Mouse (Mus musculus): ENCODE data around the gene Sorbs1. TPM values are rescaled to one million over a fixed set of nuclear protein-coding genes. Genes with fewer than 3 reads are reported as not detected.

Sorbs1 gene
- total and polyA plus RNA-seq, 3 experiments = 2.1 to 6.2 (median 3.6) TPM

- DNase-seq (ENCODE audit: extremely low read depth) = no peak
- Histone ChIP-seq H3K79me2 (replicated peaks; ENCODE audit: control insufficient read depth, extremely low read depth, insufficient read depth, poor library complexity, severe bottlenecking) (no peaks in the 10 kb centered on the region), H3K27me3 (replicated peaks) (no peaks in the 10 kb centered on the region), H3K4me1 (ENCODE audit: control insufficient read depth in 1 of 2, insufficient read depth in 2 of 2) (no peaks in the 10 kb centered on the region), H3K36me3 (replicated peaks in 1 of 2; ENCODE audit: control insufficient read depth in 1 of 2, insufficient read depth in 1 of 2, low read length in 1 of 2) (no peaks in the 10 kb centered on the region), H3K27ac (ENCODE audit: insufficient read depth, low read depth) (no peak overlapping the region), H3K4me3 (replicated peaks in 1 of 3; ENCODE audit: low read depth in 2 of 3, low read length in 2 of 3, poor library complexity in 1 of 3) (no peak overlapping the region), H3K9ac (ENCODE audit: insufficient read depth, low read depth) (no peak overlapping the region), H3K4me2 (ENCODE audit: insufficient read depth, low read depth, poor library complexity, severe bottlenecking) (no peak overlapping the region), H3K9me3 (replicated peaks; ENCODE audit: low read length) (no peaks in the 10 kb centered on the region)
- in situ Hi-C loops (cut with MboI; ENCODE audit: low pct_ligation_motif_present, low pct_unique_long_range_greater_than_20kb, low sequenced_read_pairs) = no loop called here
- no peak for TF ChIP-seq CHD1 (IDR thresholded peaks at IDR 0.05; ENCODE audit: low read depth, low read length)
- TF ChIP-seq MAZ (IDR thresholded peaks at IDR 0.05; ENCODE audit: low read depth, low read length) = no peak
- TF ChIP-seq IRF4 (IDR thresholded peaks at IDR 0.05; ENCODE audit: low read depth, low read length) = no peak
- no peak for TF ChIP-seq UBTF (IDR thresholded peaks at IDR 0.05; ENCODE audit: low read depth, low read length)
- no peak for TF ChIP-seq MXI1 (IDR thresholded peaks at IDR 0.05; ENCODE audit: low read depth, low read length)
- TF ChIP-seq ZMIZ1 (IDR thresholded peaks at IDR 0.05; ENCODE audit: low read depth, low read length) = no peak
- no peak for TF ChIP-seq USF2 (conservative IDR thresholded peaks at IDR 0.05; ENCODE audit: low read depth, low read length)
- dilution Hi-C loops (cut with MboI; ENCODE audit: extremely low pct_ligation_motif_present, extremely low pct_unique_long_range_greater_than_20kb, low sequenced_read_pairs) = no loop called here
These were observed 215.8 kb downstream of the Sorbs1 start for GRCm38 (mm10) chr19:40297798-40298144.

DNA sequence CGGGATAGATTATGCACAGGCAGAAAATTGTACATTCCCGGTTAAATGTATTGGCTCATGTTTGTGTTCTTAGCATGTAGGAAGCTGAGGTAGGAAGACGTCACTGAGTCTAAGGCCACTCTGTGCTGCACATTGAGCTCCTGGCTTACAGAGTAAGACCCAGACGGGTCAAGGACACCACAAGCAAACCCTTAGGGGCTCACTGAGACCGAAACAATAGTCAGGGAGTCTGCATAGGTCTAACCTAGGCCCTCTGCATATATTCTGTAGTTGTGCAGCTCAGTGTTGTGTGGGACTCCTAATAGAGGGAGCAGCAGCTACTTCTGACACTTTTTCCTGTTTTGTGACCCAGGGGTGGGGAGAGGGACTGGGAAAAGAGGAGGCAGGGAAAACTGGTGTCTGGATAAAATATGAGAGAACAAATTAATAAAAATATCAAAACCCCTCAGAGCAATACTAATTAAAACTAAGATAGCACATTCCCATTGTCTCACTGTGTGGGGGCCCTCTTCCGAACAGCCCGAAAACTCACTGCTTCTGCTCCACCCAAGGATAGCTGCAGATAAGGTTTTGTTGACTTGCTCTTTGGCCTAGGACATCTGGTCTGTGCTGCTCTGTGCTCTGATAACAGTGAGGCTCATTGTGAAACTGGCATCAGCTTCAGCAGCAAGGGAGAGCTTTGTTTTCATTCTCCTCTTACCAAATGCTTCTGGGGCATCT lies 216.3 kb downstream of the Sorbs1 start:
- no peak for TF ChIP-seq RAD21 (IDR thresholded peaks at IDR 0.05; ENCODE audit: low read depth, low read length)
- TF ChIP-seq ZC3H11A (IDR thresholded peaks at IDR 0.05; ENCODE audit: low read depth, low read length) = no peak
- no peak for TF ChIP-seq MAX (IDR thresholded peaks at IDR 0.05; ENCODE audit: low read length)
- no peaks in the 10 kb centered on the region for H3K79me2 ChIP-seq (replicated peaks; ENCODE audit: control insufficient read depth, extremely low read depth, insufficient read depth, poor library complexity, severe bottlenecking)
- no peak overlapping the region for H3K4me3 ChIP-seq (replicated peaks in 1 of 3; ENCODE audit: low read depth in 2 of 3, low read length in 2 of 3, poor library complexity in 1 of 3)
- no peak for DNase-seq (ENCODE audit: extremely low read depth)
- no peaks in the 10 kb centered on the region for H3K4me1 ChIP-seq (ENCODE audit: control insufficient read depth in 1 of 2, insufficient read depth in 2 of 2)
- H3K9me3 ChIP-seq (replicated peaks; ENCODE audit: low read length) = no peaks in the 10 kb centered on the region
- no peak overlapping the region for H3K27ac ChIP-seq (ENCODE audit: insufficient read depth, low read depth)
- dilution Hi-C loops (cut with MboI; ENCODE audit: extremely low pct_ligation_motif_present, extremely low pct_unique_long_range_greater_than_20kb, low sequenced_read_pairs) = no loop called here
- H3K9ac ChIP-seq (ENCODE audit: insufficient read depth, low read depth) = no peak overlapping the region
- in situ Hi-C loops (cut with MboI; ENCODE audit: low pct_ligation_motif_present, low pct_unique_long_range_greater_than_20kb, low sequenced_read_pairs) = no loop called here
- no peaks in the 10 kb centered on the region for H3K27me3 ChIP-seq (replicated peaks)
- no peak overlapping the region for H3K4me2 ChIP-seq (ENCODE audit: insufficient read depth, low read depth, poor library complexity, severe bottlenecking)
- no peaks in the 10 kb centered on the region for H3K36me3 ChIP-seq (replicated peaks in 1 of 2; ENCODE audit: control insufficient read depth in 1 of 2, insufficient read depth in 1 of 2, low read length in 1 of 2)

DNA sequence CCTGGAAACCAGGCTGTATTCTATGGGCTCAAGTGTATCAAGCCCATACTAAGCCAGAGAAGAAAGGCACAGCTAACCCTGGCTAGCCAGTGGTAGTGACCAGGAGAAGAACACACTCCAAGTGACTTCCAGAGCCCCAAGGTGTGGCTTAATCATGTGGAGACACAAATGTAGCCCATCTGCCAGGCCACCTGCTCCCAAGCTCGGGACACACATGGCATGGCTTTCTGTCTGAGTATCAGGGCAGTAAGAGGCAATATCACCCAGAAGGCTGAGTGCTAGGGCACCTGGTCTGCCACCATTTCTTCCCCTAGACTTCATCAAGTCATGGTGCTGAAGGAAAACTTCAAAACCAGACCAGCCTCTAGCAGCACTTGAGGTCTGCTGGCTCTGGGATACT lies 219.3 kb downstream of the Sorbs1 start:
- in situ Hi-C loops (cut with MboI; ENCODE audit: low pct_ligation_motif_present, low pct_unique_long_range_greater_than_20kb, low sequenced_read_pairs) = no loop called here
- Histone ChIP-seq H3K4me2 (ENCODE audit: insufficient read depth, low read depth, poor library complexity, severe bottlenecking) (no peak overlapping the region), H3K79me2 (replicated peaks; ENCODE audit: control insufficient read depth, extremely low read depth, insufficient read depth, poor library complexity, severe bottlenecking) (no peaks in the 10 kb centered on the region), H3K36me3 (replicated peaks in 1 of 2; ENCODE audit: control insufficient read depth in 1 of 2, insufficient read depth in 1 of 2, low read length in 1 of 2) (no peaks in the 10 kb centered on the region), H3K4me3 (replicated peaks in 1 of 3; ENCODE audit: low read depth in 2 of 3, low read length in 2 of 3, poor library complexity in 1 of 3) (no peak overlapping the region), H3K9me3 (replicated peaks; ENCODE audit: low read length) (no peaks in the 10 kb centered on the region), H3K4me1 (ENCODE audit: control insufficient read depth in 1 of 2, insufficient read depth in 2 of 2) (no peaks in the 10 kb centered on the region), H3K27me3 (replicated peaks) (no peaks in the 10 kb centered on the region), H3K9ac (ENCODE audit: insufficient read depth, low read depth) (no peak overlapping the region), H3K27ac (ENCODE audit: insufficient read depth, low read depth) (no peak overlapping the region)
- dilution Hi-C loops (cut with MboI; ENCODE audit: extremely low pct_ligation_motif_present, extremely low pct_unique_long_range_greater_than_20kb, low sequenced_read_pairs) = no loop called here
- no peak for DNase-seq (ENCODE audit: extremely low read depth)
- TF ChIP-seq MAFK (IDR thresholded peaks at IDR 0.05; ENCODE audit: insufficient replicate concordance, low read length) (no peak), TBP (conservative IDR thresholded peaks at IDR 0.05; ENCODE audit: low read depth, low read length) (no peak), MXI1 (IDR thresholded peaks at IDR 0.05; ENCODE audit: low read depth, low read length) (no peak), NELFE (IDR thresholded peaks at IDR 0.05; ENCODE audit: low read depth, low read length) (no peak), NRF1 (IDR thresholded peaks at IDR 0.05; ENCODE audit: low read depth, low read length) (no peak), E2F4 (IDR thresholded peaks at IDR 0.05; ENCODE audit: insufficient replicate concordance, low read depth, low read length) (no peak), BHLHE40 (IDR thresholded peaks at IDR 0.05; ENCODE audit: low read depth, low read length) (no peak), SMC3 (IDR thresholded peaks at IDR 0.05; ENCODE audit: low read depth, low read length) (no peak), ZKSCAN1 (IDR thresholded peaks at IDR 0.05; ENCODE audit: borderline replicate concordance, low read depth, low read length) (no peak), POLR2AphosphoS2 (IDR thresholded peaks at IDR 0.05; ENCODE audit: low read depth, low read length) (no peak), USF1 (IDR thresholded peaks at IDR 0.05; ENCODE audit: low read depth, low read length) (no peak), RAD21 (IDR thresholded peaks at IDR 0.05; ENCODE audit: low read depth, low read length) (no peak), RCOR1 (conservative IDR thresholded peaks at IDR 0.05; ENCODE audit: low read depth, low read length) (no peak), CTCF (conservative IDR thresholded peaks at IDR 0.05 in 1 of 2, IDR thresholded peaks at IDR 0.05 in 1 of 2; ENCODE audit: low read depth in 2 of 2, low read length in 2 of 2) (no peak)

Data from CH12.LX (cell line).